Mouse (Mus musculus) heart, embryonic 16.5 days (tissue): ENCODE results near the gene Dpep2nb. TPM values are rescaled to one million over a fixed set of nuclear protein-coding genes. Genes with fewer than 3 reads are reported as not detected.
A peak's percentile ranks its signal among the peaks of the same experiment; 100 is the strongest.

Source experiments
- ATAC-seq: fragments of 200-750 bp; cut with Nextera tagmentation; replicated peaks from 2 replicates; pipeline ENCODE4 v1.8.0; 2017; ENCODE audit warnings: moderate number of reproducible peaks; ENCODE audit not compliant: insufficient read depth, low FRiP score; ENCODE audit errors: extremely low read depth
- H3K27ac ChIP-seq: fragments of 300-500 bp; sonication (generic); 2 replicates; pipeline ENCODE4 v1.5.1; 2014; ENCODE audit warnings: mild to moderate bottlenecking, low read length, control low read depth, moderate library complexity
- H3K27me3 ChIP-seq: fragments of 300-500 bp; sonication (generic); 2 replicates; pipeline ENCODE4 v1.6.1; 2014; ENCODE audit warnings: low read length, mixed read lengths; ENCODE audit not compliant: control insufficient read depth, insufficient read depth
- H3K36me3 ChIP-seq: fragments of 300-500 bp; sonication (generic); 2 replicates; pipeline ENCODE4 v1.6.1; 2014; ENCODE audit not compliant: control insufficient read depth, insufficient read depth
- H3K4me1 ChIP-seq: fragments of 300-500 bp; sonication (generic); 2 replicates; pipeline ENCODE4 v1.6.1; 2014; ENCODE audit warnings: low read length, mixed read lengths; ENCODE audit not compliant: control insufficient read depth, insufficient read depth
- H3K4me2 ChIP-seq: fragments of 300-500 bp; sonication (generic); 2 replicates; pipeline ENCODE4 v1.6.1; 2014; ENCODE audit warnings: low read depth, mild to moderate bottlenecking, control low read depth, low read length
- H3K4me3 ChIP-seq: fragments of 300-500 bp; sonication (generic); 2 replicates; pipeline ENCODE4 v1.5.1; 2014; ENCODE audit warnings: mild to moderate bottlenecking, control low read depth, low read length
- H3K9ac ChIP-seq: fragments of 300-500 bp; sonication (generic); 2 replicates; pipeline ENCODE4 v1.6.1; 2014; ENCODE audit warnings: low read length, control low read depth
- H3K9me3 ChIP-seq: fragments of 300-500 bp; sonication (generic); replicated peaks from 2 replicates; pipeline ENCODE4 v1.6.1; 2016; ENCODE audit warnings: low read length; ENCODE audit not compliant: control insufficient read depth
- WGBS: fragments of 180-500 bp; shearing (Covaris S2); extraction: QIAGEN DNeasy Blood & Tissue Kit; methylation state at CpG from one replicate; pipeline ENCODE4 v1.1.7; 2014; 5-methylcytosine and 5-hydroxymethylcytosine counted together
- polyA plus RNA-seq: library from polyadenylated mRNA; unstranded; fragments of >200 nt; fragmentation: Nextera tagmentation; extraction: Ambion mirVana; gene quantifications from 2 replicates; pipeline ENCODE4 v1.2.1, GENCODE M21; 2015

Gene Dpep2nb
- polyA plus RNA-seq, 1 experiment from 2014 or later: 0.13 TPM

DNA sequence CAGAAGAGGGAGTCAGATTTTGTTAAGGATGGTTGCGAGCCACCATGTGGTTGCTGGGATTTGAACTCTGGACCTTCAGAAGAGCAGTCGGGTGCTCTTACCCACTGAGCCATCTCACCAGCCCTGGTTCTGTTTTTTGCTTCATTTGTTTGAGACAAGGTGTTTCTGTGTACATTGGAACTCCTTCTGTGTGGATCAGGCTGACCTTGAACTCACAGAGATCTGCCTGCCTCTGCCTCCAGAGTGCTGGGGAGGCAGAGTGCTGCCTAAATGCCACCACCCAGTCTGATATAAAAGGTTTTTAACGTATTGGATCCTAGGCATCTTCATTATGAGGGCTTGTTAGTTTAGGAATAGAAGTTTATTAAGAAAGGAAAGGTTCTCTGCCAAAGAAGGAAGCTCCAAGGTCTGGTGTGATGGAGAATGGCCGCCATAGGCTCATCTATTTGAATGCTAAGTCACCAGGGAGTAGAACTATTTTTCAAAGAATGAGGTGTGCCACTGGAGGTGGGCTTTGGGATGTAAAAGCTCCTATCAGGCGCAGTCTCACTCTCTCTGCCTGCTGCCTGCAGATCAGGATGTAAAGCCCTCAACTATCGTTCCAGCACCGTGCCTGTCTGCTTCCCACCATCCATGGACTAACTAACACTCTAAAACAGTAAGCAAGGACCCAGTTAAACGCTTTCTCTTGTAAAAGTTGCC lies 34.6 kb downstream of the Dpep2nb start:
- H3K27ac ChIP-seq: no peak overlapping the region
- H3K4me2 ChIP-seq: no peak overlapping the region
- H3K36me3 ChIP-seq: no peaks in the 10 kb centered on the region
- no peaks in the 10 kb centered on the region for H3K9me3 ChIP-seq
- ATAC-seq: no peak
- no peak overlapping the region for H3K4me3 ChIP-seq
- WGBS: 78% methylated on average over 8 of the region's 8 CpGs
- H3K27me3 ChIP-seq: no peaks in the 10 kb centered on the region
- H3K9ac ChIP-seq: no peak overlapping the region
- peaks cover 19% of the 10 kb centered on the region for H3K4me1 ChIP-seq

- Histone ChIP-seq H3K36me3 (no peaks in the 10 kb centered on the region), H3K27ac (no peak overlapping the region), H3K4me1 (peaks cover 26% of the 10 kb centered on the region), H3K4me2 (no peak overlapping the region), H3K27me3 (no peaks in the 10 kb centered on the region), H3K9me3 (no peaks in the 10 kb centered on the region), H3K9ac (no peak overlapping the region), H3K4me3 (no peak overlapping the region)
- 79% methylated on average over 1 of the region's 1 CpGs for WGBS
- ATAC-seq: no peak
Measured at GRCm38 (mm10) chr8:105969367-105969766, 36.4 kb downstream of the Dpep2nb start.

DNA sequence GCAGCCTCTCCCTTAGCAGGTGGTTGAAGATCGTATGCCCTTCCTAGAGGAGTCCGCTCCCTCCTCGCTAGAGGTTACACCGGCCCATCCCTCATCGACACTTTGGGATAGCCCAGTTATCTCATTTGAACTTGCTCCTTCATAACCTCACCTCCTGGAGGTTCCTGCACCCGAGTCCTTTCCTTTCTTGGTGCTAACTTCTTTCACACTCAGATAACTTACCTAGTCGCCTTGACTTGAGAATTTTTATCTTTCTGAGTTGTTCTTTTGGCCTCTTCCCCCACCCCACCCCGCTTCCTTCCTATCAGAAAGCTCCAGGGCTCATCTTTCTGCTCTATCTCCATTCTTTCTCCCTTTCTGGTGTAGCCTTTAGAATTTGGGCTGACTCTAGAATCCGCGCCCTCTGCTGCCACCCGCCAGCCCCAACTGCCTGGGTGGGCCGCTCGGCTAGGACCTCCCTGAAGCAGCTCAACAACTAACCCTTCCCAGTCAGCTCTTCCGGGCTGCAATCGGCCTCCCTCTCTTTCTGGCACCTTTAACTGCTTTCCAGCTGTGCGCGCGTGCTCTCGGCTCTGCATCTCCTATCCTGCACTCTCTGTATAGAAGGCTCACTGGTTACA lies 39.0 kb downstream of the Dpep2nb start:
- ATAC-seq: 0 out of 2 replicates have a peak, but pooled peaks have one; percentile 4
- Histone ChIP-seq H3K4me3 (peak overlapping the region; percentile 86), H3K9me3 (no peaks in the 10 kb centered on the region), H3K36me3 (no peaks in the 10 kb centered on the region), H3K9ac (peak overlapping the region; percentile 1; the same call in 1 of the 2 replicates), H3K4me1 (peaks cover 44% of the 10 kb centered on the region), H3K4me2 (peak overlapping the region; percentile 70), H3K27ac (peak overlapping the region; percentile 93), H3K27me3 (no peaks in the 10 kb centered on the region)
- WGBS: 10% methylated on average over 19 of the region's 19 CpGs

DNA sequence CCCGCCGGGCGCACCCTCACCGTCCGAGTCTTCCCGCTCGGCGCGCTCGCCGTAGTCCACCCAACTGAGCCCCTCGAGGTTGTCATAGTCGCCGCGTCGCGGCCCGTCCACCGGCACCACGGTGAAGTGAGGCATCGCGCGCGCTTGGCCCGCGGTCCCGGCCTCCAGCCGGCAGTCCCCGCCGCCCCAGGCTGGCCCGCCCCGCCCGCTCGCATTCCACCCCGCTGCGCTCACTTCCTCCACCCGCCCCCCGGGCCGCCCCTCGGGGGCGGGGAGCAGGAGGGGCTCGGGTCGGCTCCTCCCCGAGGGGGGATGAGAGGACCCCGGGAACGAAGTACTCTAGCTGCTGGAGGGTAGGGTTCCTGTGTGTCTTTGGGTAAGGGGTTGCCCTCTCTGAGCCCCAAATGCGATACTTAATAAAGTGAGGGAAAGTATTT lies 39.9 kb downstream of the Dpep2nb start, which contains the start of gene Slc12a4:
Gene Slc12a4, minus strand, starts transcription at position 193 of the 437 bp plus-strand sequence.
- peak within 1 kb of the TSS; percentile 93 for H3K27ac ChIP-seq
- no peaks in the 10 kb centered on the region for H3K36me3 ChIP-seq
- H3K9ac ChIP-seq: peak within 1 kb of the TSS; percentile 96
- H3K4me3 ChIP-seq: peak within 1 kb of the TSS; percentile 86
- H3K4me1 ChIP-seq: peaks cover 48% of the 10 kb centered on the region
- H3K4me2 ChIP-seq: peak within 1 kb of the TSS; percentile 70
- peak; percentile 91 for ATAC-seq
- WGBS: under 1% methylated on average over 47 of the region's 47 CpGs
- no peaks in the 10 kb centered on the region for H3K9me3 ChIP-seq
- H3K27me3 ChIP-seq: no peaks in the 10 kb centered on the region

- peak overlapping the region; percentile 70 for H3K4me2 ChIP-seq
- H3K4me3 ChIP-seq: peak overlapping the region; percentile 86
- 1% methylated on average over 40 of the region's 40 CpGs for WGBS
- peak; percentile 64 for ATAC-seq
- H3K27me3 ChIP-seq: no peaks in the 10 kb centered on the region
- peak overlapping the region; percentile 93 for H3K27ac ChIP-seq
- H3K36me3 ChIP-seq: peaks cover under 1% of the 10 kb centered on the region; the same call in 1 of the 2 replicates
- H3K9me3 ChIP-seq: no peaks in the 10 kb centered on the region
- peak overlapping the region; percentile 96 for H3K9ac ChIP-seq
- H3K4me1 ChIP-seq: peaks cover 48% of the 10 kb centered on the region
Measured at GRCm38 (mm10) chr8:105965266-105965904, 40.4 kb downstream of the Dpep2nb start.

GRCm38 (mm10) chr8:105964506-105965265 lies 41.1 kb downstream of the Dpep2nb start:
- H3K4me2 ChIP-seq: peak overlapping the region; percentile 70
- ATAC-seq: no peak
- no peaks in the 10 kb centered on the region for H3K9me3 ChIP-seq
- H3K36me3 ChIP-seq: peaks cover 6% of the 10 kb centered on the region; the same call in 1 of the 2 replicates
- H3K9ac ChIP-seq: peak overlapping the region; percentile 96
- H3K27ac ChIP-seq: no peak overlapping the region; the same call in 1 of the 2 replicates
- H3K4me1 ChIP-seq: peaks cover 48% of the 10 kb centered on the region
- H3K27me3 ChIP-seq: no peaks in the 10 kb centered on the region
- 37% methylated on average over 12 of the region's 12 CpGs for WGBS
- H3K4me3 ChIP-seq: peak overlapping the region; percentile 86

DNA sequence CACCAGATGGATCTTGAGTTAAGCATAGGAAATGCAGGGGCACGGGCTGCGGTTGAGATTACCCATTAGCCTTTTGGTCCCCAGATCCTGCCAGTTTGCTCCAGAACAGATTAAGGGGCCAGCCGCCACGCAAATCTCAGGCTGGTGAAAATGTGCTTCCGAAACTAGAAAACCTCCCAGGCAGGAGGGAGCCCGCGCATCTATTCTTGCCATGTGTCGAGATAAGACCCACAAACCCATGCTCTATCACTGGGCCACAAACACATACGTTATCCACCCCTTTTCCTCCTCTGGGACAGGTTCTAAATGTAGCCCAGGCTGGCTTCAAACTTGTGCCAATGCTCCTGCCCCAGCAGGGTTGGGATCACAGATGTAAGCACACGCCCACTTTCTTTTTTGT lies 44.2 kb downstream of the Dpep2nb start:
- 69% methylated on average over 10 of the region's 10 CpGs for WGBS

DNA sequence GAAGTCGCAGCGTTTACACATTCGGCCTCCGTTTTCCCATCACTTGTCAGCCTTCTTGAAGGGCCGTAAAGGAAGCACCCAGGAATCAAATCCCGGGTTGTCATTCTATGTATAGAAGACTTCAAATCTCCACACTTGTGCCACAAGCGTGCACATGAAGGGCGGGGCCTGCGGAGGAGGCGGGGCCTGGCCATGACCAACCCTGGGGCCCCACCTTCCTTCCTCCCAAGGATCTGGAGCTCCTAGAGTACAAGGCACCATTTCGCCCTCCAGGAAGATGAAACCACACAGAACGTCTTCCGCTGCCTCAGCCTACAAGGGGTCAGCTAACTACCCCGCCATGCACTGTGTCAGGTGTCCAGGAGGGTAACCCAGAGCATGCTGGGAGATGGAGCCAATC lies 44.7 kb downstream of the Dpep2nb start:
- H3K36me3 ChIP-seq: peaks cover 6% of the 10 kb centered on the region
- no peak overlapping the region for H3K4me2 ChIP-seq
- H3K4me3 ChIP-seq: no peak overlapping the region
- H3K9me3 ChIP-seq: no peaks in the 10 kb centered on the region
- H3K9ac ChIP-seq: no peak overlapping the region
- no peak for ATAC-seq
- H3K4me1 ChIP-seq: peaks cover 43% of the 10 kb centered on the region
- 78% methylated on average over 14 of the region's 14 CpGs for WGBS
- H3K27ac ChIP-seq: no peak overlapping the region
- H3K27me3 ChIP-seq: no peaks in the 10 kb centered on the region

More for the DNA sequence above, 44.2 kb downstream of the Dpep2nb start:
- Histone ChIP-seq H3K9ac (no peak overlapping the region), H3K9me3 (no peaks in the 10 kb centered on the region), H3K4me2 (no peak overlapping the region), H3K4me1 (peaks cover 46% of the 10 kb centered on the region), H3K27ac (no peak overlapping the region), H3K36me3 (peaks cover 6% of the 10 kb centered on the region), H3K27me3 (no peaks in the 10 kb centered on the region), H3K4me3 (no peak overlapping the region)
- no peak for ATAC-seq
